Mouse (Mus musculus): ENCODE results near the gene Gm5741.
A peak's percentile ranks its signal among the peaks of the same experiment; 100 is the strongest.

The Gm5741 gene

GRCm38 (mm10) chr8:85073041-85073612 is 5.3 kb upstream of the Gm5741 start:
- no peak for DNase-seq (ENCODE audit: low spot score in 2 of 2)

GRCm38 (mm10) chr8:85072364-85072929 is 4.7 kb upstream of the Gm5741 start:
- no peak for DNase-seq (ENCODE audit: low spot score in 2 of 2)

DNA sequence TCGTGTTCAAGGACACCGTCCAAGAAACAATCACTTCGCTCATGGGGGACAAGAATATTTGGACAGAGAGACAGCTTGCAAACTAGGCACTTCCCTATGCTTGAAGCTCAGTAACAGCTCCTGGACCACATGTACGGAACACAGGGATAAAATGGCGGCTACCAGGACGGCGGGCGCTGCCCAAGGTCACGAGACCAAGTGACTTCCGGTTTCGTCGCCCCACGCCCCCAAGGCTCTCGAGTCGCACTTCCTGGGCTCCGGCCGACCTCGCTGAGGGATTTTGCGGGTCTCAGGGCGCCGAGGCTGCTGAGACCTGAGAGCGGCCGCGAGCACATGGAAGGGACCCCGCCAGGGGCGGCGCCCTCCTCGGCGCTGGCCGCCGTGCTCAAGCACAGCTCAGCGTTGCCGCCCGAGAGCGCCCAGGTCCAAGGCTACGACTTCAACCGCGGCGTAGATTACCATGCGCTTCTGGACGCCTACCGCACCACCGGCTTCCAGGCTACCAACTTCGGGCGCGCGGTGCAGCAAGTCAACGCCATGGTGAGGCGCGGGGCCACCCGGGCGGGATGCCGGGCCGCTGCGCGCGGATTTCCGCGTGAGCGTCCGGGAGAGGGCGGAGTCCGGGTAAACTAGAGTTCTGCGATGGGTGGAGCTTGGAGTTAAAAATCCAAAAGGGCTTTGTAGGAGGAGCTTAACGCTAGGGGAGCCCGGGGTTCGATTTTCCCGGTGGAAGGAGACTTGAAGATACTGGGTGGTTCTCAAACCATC is 3.9 kb upstream of the Gm5741 start, which contains the start of gene Dhps:
Dhps (plus strand) TSS at position 244 of the 768 bp plus-strand sequence.
- DNase-seq (ENCODE audit: low spot score in 2 of 2), result peak; percentile 86 to 91

- DNase-seq (ENCODE audit: low spot score in 2 of 2), result no peak
Observed at GRCm38 (mm10) chr8:85071041-85071440, 3.3 kb upstream of the Gm5741 start.

DNA sequence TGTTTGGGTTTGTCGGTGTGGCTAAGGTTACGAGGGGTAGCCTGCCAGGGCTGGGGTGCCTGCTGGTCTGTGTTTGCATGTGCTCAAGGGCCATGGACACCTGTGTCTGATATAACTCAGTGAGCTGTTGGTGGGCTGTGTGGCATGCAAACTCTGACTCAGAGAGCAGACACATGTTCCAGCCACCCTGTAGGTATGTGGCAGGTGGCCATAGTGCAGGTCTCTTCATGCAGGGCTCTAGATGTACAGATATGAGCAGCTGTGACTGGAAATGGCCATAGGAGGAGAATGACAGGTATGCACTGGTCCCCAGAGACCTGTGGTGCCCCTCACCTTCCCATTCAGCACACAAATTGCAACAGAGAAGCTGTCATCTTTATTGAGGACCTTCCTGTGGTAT is 627 bp downstream of the Gm5741 start:
- DNase-seq (ENCODE audit: low spot score in 2 of 2), result no peak

GRCm38 (mm10) chr8:85065213-85065612 is 2.6 kb downstream of the Gm5741 start:
- DNase-seq (ENCODE audit: low spot score in 2 of 2), result no peak

DNA sequence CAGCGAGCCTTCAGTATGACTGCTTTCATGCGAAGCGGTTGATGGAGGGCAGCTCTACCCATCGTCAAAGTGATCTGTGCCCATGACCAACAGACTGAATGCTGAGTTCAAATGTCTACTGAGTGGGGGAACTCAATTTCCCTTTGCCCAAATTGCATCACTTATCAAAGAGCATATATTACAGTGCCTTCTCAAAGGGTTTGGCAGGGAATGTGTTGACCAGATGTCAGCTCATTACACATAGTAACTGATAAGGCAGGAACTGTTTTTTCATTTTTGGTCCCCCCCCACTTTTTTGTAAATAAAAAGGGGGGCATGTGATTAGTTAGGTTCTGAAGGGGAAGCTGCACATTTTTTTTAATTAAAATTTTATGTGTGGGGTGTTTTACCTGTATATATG is 5.2 kb downstream of the Gm5741 start:
- DNase-seq (ENCODE audit: low spot score in 2 of 2), result no peak

GRCm38 (mm10) chr8:85059879-85060616 is 7.7 kb downstream of the Gm5741 start, which contains the start of gene Fbxw9:
Gene Fbxw9, plus strand, starts transcription at chr8:85060055.
- peak; percentile 90 to 91 for DNase-seq (ENCODE audit: low spot score in 2 of 2)

DNA sequence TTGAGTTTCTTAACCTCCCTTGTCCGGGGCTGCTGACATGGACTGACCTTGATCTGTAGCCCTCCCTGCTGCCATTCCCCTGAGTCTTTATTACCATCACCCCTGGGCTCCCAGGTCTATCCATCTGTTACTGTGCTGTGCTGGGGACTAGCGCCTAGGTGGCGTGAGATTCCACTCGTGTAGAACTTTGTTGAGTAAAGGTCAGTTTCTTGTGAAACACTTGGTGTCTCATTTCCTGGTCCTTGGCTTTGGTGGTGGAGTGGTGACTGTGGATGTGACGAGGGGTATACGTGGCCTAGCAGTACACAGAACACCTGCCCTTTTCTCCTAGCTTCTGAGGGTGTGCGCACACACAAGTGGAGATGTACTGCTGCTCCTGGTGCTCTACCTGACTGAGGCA is 10.4 kb downstream of the Gm5741 start:
- no peak for DNase-seq (ENCODE audit: low spot score in 2 of 2)

- no peak for DNase-seq (ENCODE audit: low spot score in 2 of 2)
Observed at GRCm38 (mm10) chr8:85043619-85044018, 24.2 kb downstream of the Gm5741 start.

- DNase-seq (ENCODE audit: low spot score in 2 of 2), result peak; percentile 14 to 26
Observed at GRCm38 (mm10) chr8:85037681-85038531, 29.9 kb downstream of the Gm5741 start.

- DNase-seq (ENCODE audit: low spot score in 2 of 2), result no peak
Observed at GRCm38 (mm10) chr8:85037366-85037680, 30.5 kb downstream of the Gm5741 start.

GRCm38 (mm10) chr8:85036718-85037365 is 30.9 kb downstream of the Gm5741 start, which contains the start of gene Tnpo2:
Gene Tnpo2, plus strand, starts transcription at chr8:85036915.
- peak; percentile 86 to 88 for DNase-seq (ENCODE audit: low spot score in 2 of 2)

DNA sequence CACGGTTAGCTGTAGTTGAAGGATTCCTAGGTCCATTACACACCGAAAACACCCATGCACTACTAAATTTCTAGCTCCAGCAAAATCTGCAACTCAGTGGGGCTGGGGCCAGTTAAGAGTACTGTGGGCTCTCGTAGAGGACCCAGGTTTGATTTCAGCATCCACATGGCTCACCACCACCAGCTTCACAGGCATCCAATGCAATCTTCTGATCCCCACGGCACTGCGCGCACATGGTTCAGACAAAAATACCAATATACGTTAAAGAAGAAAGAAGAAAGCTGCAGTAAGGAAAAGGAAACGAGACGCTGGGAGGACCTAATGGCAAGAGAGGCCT is 31.4 kb downstream of the Gm5741 start:
- DNase-seq (ENCODE audit: low spot score in 2 of 2), result no peak

DNA sequence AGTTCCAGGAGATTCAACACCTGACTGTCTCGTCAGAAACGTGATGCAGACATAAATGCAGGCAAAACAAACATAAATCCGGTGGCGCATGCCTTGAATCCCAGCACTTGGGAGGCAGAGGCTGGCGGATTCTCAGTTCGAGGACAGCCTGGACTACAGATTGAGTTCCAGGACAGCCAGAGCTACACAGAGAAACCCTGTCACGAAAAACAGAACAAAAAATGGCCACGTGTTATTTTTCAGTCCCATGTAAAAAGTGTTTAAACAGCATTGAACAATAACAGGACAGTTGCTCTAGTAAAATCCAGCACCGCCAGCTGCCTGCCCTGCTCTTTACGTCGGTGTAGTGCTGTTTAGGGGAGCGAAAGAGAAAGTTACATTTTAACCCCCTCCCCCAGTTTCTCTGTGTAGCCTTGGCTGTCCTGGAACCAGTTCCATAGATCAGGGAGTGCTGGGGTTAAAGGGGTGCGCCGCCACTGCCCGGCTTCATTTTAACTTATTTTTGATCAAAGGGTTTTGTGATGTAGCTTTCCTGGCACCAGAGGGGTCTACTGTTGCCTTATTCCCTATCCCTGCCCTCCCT is 32.0 kb downstream of the Gm5741 start:
- DNase-seq (ENCODE audit: low spot score in 2 of 2), result peak in 1 of 2 experiments; percentile 5

GRCm38 (mm10) chr8:85035165-85035727 is 32.5 kb downstream of the Gm5741 start:
- no peak for DNase-seq (ENCODE audit: low spot score in 2 of 2)

DNA sequence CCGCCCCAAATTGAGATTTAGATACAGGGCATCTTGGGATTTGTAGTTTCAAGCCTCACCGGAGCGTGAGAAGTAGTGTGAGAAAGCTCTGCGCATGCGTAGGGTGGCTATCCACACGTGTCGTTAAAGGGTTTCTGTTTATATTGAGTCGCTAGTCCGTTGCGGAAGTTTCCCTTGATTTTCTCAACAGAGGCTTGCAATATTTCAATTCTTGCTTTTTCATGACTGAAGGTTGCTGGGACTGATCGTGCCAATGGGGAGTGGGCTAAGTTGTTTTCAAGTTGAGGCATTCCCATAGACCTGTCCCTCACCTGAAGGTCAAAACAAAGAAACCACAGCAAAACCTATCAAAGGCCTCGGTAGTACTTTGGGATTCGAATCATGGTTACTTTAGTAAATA is 33.0 kb downstream of the Gm5741 start:
- DNase-seq (ENCODE audit: low spot score in 2 of 2), result peak; percentile 69 to 84

GRCm38 (mm10) chr8:85033867-85034266 is 33.9 kb downstream of the Gm5741 start:
- no peak for DNase-seq (ENCODE audit: low spot score in 2 of 2)

DNA sequence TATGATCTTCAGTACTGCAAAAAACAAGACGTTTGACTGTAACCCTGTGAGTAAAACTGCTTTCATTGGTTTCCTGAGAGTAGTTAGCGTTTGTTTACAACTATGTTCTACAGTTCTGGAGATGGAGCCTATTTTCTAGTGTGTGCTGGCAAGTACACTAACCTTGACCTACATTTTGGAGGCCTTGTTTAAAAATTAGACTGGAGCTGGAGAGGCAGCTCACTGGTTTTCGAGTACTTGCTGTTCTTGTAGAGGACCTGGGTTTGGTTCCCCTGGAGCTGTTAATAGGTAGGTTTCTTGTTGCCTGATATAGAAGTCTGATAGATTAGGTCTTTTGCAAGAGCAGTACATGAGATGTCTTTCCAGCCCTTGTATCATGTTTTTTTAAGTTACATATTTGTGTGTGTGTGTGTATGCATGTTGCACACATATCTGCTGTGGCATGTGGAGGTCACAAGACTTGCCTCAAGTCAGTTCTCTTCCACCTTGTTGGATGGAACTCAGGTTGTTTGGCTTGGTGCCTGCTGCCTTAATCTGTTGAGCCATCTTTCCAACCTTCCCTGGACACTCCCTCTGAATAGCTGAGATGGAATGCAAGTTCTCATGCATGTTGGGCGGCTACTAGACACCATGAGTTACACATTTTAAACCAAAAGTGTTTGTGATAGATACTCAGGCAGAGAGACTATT is 35.0 kb downstream of the Gm5741 start:
- DNase-seq (ENCODE audit: low spot score in 2 of 2), result no peak

- no peak for DNase-seq (ENCODE audit: low spot score in 2 of 2)
Observed at GRCm38 (mm10) chr8:85029271-85029670, 38.5 kb downstream of the Gm5741 start.

All from natural killer cell, adult 2 months (primary cell).